Mouse (Mus musculus) embryo, embryonic 10 days (tissue): ENCODE measurements around the gene Sprr2d.

Source experiments
- DNase-seq: peaks from one replicate; pipeline ENCODE4 v3.0.0-alpha.2; 2015; ENCODE audit warnings: low spot score

Sprr2d gene

GRCm38 (mm10) chr3:92338840-92339239 is at the start of gene Sprr2d:
Gene Sprr2d, plus strand, starts transcription at chr3:92339140.
- no peak for DNase-seq

- DNase-seq = no peak
These were observed 31.5 kb upstream of the Sprr2d start for GRCm38 (mm10) chr3:92307406-92307805.

GRCm38 (mm10) chr3:92316320-92316719 is 22.6 kb upstream of the Sprr2d start, which contains the start of gene Sprr2b:
Gene Sprr2b, plus strand, starts transcription at chr3:92316620.
- DNase-seq = no peak

- DNase-seq = no peak
These were observed 21.6 kb upstream of the Sprr2d start for GRCm38 (mm10) chr3:92317384-92317783.

GRCm38 (mm10) chr3:92336278-92336677 is 2.7 kb upstream of the Sprr2d start:
- no peak for DNase-seq

- no peak for DNase-seq
These were observed 12.9 kb downstream of the Sprr2d start, which contains the start of gene Sprr2e for GRCm38 (mm10) chr3:92351843-92352242. Gene Sprr2e, plus strand, starts transcription at chr3:92352143.

GRCm38 (mm10) chr3:92361619-92362018 is 22.7 kb downstream of the Sprr2d start:
- DNase-seq = no peak

- no peak for DNase-seq
These were observed 25.9 kb downstream of the Sprr2d start, which contains the start of gene Sprr2f for GRCm38 (mm10) chr3:92364887-92365286. Gene Sprr2f, plus strand, starts transcription at chr3:92365187.

- DNase-seq = no peak
These were observed 34.7 kb downstream of the Sprr2d start for GRCm38 (mm10) chr3:92373613-92374012.

GRCm38 (mm10) chr3:92385385-92385784 is 46.4 kb downstream of the Sprr2d start, which contains the start of gene Sprr2h:
Gene Sprr2h, plus strand, starts transcription at chr3:92385685.
- no peak for DNase-seq
